Mouse (Mus musculus): ENCODE measurements at regions not wholly inside any gene's neighbourhood (a gene's known extent, or its start where the extent isn't known, plus 50 kb on each side); places are given as distances from the start of the nearest gene placed in this dataset.

- no peak for DNase-seq (ENCODE audit: low spot score)
Observed at GRCm38 (mm10) chr17:51528161-51528560, 304.9 kb downstream of the Satb1 start.

- DNase-seq (ENCODE audit: low spot score): no peak
Observed at GRCm38 (mm10) chr17:51526881-51527280, 306.2 kb downstream of the Satb1 start.

GRCm38 (mm10) chr17:51526464-51526863 lies 306.6 kb downstream of the Satb1 start:
- no peak for DNase-seq (ENCODE audit: low spot score)

DNA sequence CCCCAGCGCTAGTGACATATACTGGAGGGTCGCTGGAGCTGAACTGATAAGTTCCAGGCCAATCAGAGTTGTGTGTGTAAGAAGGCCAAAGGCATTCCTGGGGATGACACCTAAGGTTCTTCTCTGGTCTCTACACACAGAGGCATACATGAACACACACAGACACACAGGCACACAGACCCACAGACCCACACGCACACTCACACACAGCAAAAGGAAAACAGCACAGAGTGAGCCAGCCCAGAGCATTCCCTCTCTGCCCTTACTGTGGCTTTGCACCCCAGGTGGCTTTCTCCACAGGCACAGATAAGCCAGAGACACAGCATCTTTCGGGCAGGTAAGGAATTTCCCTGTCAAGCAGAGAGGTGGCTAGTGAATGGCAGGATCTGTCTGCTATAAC lies 307.1 kb downstream of the Satb1 start:
- no peak for DNase-seq (ENCODE audit: low spot score)

DNA sequence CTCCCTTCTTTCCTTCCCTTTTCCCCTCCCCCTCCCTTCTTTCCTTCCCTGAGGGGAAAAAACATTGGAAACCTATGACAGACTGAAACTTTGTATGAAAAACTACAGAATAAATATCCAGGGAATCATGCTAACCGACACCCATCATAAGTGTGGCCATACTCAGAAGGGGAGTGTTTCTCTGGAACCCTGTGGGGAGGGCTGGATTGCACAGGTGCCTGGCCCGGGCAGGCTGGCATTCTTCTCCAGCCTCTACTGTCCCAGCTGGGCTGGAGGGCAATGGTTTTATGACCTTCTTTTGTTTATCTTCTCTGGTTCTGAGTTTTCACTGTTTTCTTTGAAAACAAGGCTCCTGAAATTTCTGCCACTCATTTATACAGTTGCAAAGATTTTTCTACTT lies 307.9 kb downstream of the Satb1 start:
- no peak for DNase-seq (ENCODE audit: low spot score)

- DNase-seq (ENCODE audit: low spot score): no peak
Observed at GRCm38 (mm10) chr17:51511917-51512316, 321.2 kb downstream of the Satb1 start.

DNA sequence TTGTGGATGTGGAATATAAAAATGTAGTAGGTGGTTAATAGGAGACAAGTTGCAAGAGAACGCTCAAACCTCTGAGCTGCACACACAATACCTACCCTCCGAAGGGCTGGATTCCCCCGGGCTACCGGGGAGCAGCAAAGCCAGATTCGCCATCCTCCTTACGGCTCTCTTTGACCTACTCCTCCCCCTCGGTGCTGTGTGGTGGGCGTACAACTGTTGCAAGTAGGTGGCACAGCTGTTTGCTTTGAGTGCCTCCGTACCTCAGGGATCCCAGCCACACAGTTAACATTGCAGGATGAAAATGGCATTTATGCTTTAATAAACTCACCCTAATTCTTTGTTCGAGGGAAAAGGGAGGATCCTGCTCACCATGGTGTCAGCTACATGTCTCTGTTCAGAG lies 321.6 kb upstream of the Tbc1d5 start:
- no peak for DNase-seq (ENCODE audit: low spot score)

DNA sequence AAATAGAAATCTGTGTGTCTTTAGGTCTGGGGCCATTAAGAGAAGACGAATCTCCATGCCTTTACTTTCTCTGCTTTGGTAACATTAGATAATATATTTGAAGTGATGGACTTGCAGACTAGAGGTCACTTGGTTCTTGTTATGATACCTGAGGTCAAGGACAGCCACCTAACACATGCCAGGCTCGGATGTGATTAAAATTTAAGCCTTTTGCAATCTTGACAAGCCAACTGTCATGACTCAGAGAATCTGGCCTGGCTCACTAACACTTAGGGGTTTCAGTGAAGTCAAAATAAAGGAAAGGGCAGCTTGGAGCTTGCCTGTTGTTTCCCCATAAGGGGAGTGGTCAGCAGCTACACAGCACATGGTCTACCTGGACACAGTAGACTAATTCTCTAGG lies 320.4 kb upstream of the Tbc1d5 start:
- DNase-seq (ENCODE audit: low spot score): no peak

GRCm38 (mm10) chr17:51495038-51495437 lies 315.9 kb upstream of the Tbc1d5 start:
- DNase-seq (ENCODE audit: low spot score): no peak

GRCm38 (mm10) chr17:51489386-51489785 lies 310.2 kb upstream of the Tbc1d5 start:
- DNase-seq (ENCODE audit: low spot score): no peak

DNA sequence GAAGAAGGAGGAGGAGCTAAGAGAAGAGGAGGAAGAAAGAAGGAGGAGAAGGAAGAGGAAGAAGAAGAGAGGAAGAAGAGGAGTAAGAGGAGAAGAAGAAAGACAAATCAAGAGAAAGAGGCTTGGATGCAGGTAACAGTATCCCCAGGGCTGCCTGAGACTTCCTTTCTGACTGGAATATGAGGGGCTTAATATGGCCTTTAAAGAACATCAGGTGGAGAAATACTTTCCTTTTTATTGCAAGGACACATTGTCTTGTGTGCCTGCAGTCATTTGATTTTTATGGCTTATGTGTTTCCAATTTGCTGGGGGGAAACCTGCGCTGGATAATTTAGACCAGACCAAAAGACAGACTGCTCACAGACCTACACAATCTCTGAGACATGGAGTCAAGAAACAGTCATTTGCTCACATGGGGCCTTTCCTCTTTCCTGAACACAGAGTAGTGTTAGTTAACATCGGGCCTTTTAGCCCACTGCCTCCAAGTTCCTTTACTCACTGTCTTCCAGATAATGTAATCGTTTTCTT lies 308.8 kb upstream of the Tbc1d5 start:
- DNase-seq (ENCODE audit: low spot score): no peak

DNA sequence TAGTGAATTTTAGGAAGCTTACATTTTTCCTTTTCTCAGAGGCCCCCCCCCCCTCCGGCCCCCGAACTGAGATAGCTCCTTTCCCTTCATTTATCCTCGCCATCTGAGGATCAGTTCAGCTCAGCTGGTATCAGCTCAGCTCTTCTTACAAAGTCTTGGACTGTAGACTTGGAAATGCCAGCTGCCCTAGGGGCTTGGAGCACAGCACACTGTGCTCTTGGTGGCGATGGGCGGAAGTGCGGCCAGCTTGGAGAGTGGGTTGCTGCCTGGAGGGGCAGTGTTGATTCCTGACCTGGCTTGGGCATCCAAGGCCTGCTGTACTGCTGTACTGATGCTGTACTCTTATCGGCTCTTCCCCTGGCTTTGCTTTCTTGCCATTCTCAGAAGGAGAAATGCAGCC lies 298.7 kb upstream of the Tbc1d5 start:
- DNase-seq (ENCODE audit: low spot score): no peak

DNA sequence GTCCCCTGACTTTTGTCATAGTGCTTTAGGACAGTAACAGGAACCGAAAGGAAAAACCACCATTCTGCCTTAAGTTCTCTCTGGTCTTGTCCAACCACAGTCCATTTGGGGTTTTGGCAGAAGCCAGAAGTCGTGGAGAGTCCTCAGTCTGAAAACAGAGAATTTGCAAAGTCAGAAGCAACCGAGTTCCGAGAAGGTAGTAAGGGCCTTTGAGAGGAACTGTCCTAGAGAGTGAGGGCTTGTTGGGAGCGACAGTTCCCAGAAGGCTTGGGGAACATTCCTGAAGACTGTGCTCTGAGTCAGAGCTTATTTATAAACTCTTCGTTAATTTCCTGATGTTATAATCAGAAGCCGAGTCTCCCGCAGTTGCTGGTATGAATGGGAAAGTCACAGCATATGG lies 298.3 kb upstream of the Tbc1d5 start:
- DNase-seq (ENCODE audit: low spot score): no peak

GRCm38 (mm10) chr17:51462137-51462880 lies 283.2 kb upstream of the Tbc1d5 start:
- DNase-seq (ENCODE audit: low spot score): no peak

DNA sequence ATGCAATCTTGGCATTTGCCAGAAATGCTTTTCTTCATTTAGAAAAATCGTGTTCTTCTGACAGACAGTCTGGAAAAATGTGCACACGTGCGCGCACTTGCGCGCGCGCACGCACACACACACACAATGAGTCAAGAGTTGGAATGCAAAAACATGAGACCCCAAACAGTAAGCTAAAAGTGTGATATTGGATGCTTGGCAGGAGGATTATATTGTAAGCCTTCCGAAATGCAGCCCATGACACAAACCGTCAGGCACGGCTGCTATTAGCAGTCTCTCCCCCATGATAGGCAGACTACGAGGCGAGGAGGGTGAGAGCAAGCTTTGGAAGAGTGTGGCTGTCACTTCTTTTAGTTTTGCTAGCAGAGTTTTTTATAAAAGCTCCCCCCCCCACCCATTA lies 282.1 kb upstream of the Tbc1d5 start:
- no peak for DNase-seq (ENCODE audit: low spot score)

- DNase-seq (ENCODE audit: low spot score): no peak
Observed at GRCm38 (mm10) chr17:51459119-51459518, 280.0 kb upstream of the Tbc1d5 start.

DNA sequence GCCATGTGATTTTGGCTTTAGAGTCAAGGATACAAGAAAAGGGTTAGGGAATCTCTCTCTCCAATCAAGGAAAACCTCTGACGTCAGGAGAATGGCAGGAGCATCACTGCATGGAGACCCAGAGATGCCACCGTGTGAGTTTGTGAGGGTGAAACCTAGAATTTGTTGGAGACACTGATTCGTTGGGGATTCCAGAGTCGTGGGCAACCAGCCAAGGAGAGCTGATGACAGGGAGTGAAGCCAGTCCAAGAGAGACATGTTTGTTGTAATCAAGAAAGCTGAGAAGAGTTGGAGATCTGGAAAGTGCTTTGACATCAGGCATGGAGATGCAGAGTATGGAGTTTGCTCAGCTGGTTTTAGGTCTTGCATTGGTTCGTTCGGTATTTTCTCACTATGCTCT lies 236.6 kb upstream of the Tbc1d5 start:
- no peak for DNase-seq (ENCODE audit: low spot score)

- DNase-seq (ENCODE audit: low spot score): no peak
Observed at GRCm38 (mm10) chr17:51414304-51414703, 235.2 kb upstream of the Tbc1d5 start.

DNA sequence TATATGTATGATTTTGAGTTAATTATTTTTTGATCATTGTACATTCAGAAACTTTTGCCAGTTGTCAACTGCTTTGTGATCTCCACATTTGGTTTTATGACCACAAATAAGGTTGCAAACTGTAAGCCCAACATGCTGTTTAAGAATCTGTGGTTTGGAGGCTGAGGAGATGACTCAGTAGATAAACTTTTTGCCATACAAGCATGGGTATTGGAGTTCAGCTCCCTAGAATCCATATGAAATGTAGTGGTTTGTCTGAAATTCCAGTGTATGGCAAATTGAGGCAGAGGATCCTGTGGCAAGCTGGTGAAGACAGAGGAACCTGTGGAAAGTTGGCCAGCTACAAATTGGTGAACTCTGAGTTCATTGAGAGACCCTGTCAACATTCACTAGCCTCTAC lies 234.6 kb upstream of the Tbc1d5 start:
- DNase-seq (ENCODE audit: low spot score): no peak

DNA sequence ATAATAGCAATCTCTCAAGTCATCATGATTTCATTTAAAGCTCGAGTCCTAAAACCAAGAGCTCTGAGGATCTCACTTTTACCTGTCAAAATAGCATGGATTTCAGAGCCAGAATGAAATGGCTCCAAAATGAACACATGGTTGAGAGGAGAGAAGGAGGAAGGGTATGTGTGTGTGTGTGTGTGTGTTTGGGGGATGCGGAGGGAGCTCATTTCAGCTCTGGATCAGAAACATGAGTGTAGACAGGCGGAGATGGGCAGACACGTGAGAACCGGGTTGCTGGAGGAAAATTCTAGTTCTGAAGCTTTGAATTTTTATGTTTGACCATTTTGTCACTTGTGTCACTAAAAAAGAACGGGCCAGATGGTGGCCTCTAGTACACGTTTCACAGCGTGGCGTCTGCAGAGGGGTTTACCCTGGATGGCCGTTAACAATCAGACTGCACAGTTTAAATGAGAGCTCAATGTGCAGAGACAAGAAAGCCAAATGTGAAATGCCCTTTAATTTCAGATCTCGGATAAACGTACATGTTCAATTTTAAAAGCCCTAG lies 232.5 kb upstream of the Tbc1d5 start:
- DNase-seq (ENCODE audit: low spot score): no peak

DNA sequence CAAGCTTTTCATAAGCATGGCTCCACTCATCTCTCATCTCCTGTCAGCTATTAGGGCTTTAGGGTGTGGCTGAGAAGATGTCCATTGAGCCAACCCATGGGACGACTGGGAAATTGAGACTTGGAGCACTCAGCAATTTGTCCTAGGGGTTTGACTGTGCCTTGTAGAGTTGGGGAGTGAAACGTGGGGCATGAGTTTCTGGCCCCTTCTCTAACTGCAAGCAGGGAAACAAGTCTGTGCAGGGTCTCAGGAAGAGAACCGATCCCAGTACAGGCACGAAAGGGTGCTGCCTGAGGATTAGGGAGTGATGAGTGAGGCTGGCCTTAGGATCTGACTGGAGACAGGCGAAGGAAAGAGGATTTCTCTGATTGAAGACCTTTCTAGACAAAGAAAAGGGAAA lies 229.7 kb upstream of the Tbc1d5 start:
- DNase-seq (ENCODE audit: low spot score): no peak

- DNase-seq (ENCODE audit: low spot score): no peak
Observed at GRCm38 (mm10) chr17:51408367-51408766, 229.2 kb upstream of the Tbc1d5 start.

- no peak for DNase-seq (ENCODE audit: low spot score)
Observed at GRCm38 (mm10) chr17:51407046-51407445, 227.9 kb upstream of the Tbc1d5 start.

- no peak for DNase-seq (ENCODE audit: low spot score)
Observed at GRCm38 (mm10) chr17:51405059-51405458, 225.9 kb upstream of the Tbc1d5 start.
